Mouse (Mus musculus): ENCODE results near the gene Dnajb14.

GRCm38 (mm10) chr3:137954256-137954916 is 86.9 kb downstream of the Dnajb14 start:
- TF ChIP-seq POLR2A (IDR thresholded peaks at IDR 0.05; ENCODE audit: borderline replicate concordance, extremely low read depth, low read depth, low read length) (no peak), CTCF (IDR thresholded peaks at IDR 0.05; ENCODE audit: insufficient read depth, low read length) (no peak)
